Mouse (Mus musculus): ENCODE measurements around the gene Rprml. TPM values are rescaled to one million over a fixed set of nuclear protein-coding genes. Genes with fewer than 3 reads are reported as not detected.

Gene Rprml
- not detected for total RNA-seq (2023)

DNA sequence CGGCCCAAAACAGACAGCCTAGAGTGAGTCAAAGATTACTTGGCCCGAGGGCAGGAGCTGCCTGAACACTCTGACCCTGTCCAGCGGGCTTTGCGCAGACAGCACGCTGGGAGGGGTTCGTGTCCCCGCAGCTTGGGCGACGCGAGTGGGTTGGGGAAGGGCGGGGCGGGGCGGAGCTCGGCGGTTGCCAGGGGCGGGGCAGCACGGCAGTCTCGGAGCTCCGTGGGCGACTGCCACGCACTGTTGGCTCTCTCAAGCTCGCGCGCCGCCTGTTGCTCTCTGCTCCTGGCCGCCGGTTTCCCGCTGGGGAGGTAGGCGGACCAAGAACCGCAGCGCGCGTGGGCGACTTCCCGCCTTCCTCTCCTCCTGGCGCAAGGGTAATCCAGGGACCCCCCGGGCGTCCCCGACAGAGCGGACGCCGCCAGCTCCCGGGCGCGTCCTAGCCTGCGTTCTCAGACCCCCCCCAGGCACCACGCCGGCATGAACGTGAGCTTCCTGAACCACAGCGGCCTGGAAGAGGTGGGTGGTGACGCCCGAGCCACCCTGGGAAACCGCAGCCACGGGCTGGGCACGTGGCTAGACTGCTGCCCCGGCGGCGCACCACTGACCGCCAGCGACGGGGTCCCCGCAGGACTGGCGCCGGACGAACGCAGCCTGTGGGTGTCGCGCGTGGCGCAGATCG is at the start of gene Rprml:
Gene Rprml (plus strand): TSS at position 270 of the 682 bp plus-strand sequence.

GRCm38 (mm10) chr11:103621040-103621439 is 28.3 kb upstream of the Rprml start, which contains the start of gene Gm884:
Gene Gm884 (minus strand): TSS chr11:103621140.

DNA sequence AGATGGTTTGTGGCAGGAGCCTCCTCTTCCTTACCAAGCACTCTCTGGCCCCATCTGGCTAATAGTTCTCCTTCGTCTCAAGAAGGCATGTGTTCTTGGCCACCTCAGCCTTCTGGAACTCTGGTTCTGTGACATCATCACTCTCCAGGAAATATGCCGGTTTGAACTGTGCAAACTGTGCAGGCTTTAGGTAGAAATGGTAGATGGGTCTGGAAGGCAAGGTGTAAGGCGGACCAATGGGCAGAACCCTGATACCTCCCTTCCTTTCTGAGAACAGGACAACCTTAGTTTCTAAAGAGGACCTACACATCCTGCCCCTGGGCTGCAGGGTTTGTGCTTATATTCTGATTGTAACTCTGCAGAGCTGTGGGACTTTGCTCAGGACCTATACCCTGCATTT is 10.6 kb upstream of the Rprml start, which contains the start of gene Lyzl6:
Gene Lyzl6 (minus strand): TSS at position 101 of the 400 bp plus-strand sequence.

DNA sequence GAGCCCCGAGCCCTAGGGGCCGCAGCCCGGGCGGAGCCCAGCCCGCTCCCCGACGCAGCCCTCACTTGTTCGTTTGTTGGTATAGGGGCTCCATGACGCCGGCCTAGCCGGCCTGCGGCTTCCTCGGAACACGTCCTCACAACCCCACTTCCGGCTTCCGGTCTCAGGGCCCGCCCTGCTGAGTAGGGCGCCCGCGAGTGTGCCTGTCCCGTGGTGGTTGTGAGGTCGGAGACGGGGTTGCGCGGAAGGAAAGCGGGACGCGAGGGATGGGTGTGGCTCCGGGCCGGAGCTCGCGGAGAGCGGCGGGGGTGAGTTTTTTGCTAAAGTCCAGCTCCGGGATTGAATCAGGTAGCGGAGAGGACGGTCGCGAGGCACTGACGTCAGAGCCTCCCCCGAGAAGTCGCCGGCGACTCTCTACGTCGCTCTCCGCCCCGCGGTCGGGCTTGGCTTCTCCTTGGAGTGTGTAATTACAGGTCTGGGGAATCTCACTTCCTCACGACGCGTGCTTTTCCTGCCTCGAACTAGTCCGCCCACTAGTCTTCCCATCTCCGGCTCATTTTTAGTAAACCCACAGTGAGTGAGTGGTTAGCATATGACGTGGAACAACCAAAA is 48.3 kb downstream of the Rprml start, which contains the start of gene Gosr2:
Gene Gosr2 (minus strand): TSS at position 334 of the 612 bp plus-strand sequence.

Other genes starting within 250 kb of the Rprml start
- gene Plekhm1, start 236.9 kb upstream of the Rprml start, total RNA-seq (2023): 36.6 TPM
- not detected for gene Lrrc37a, start 145.0 kb upstream of the Rprml start, total RNA-seq (2023)
- gene Gm884, start 28.4 kb upstream of the Rprml start, total RNA-seq (2023): not detected
- not detected for gene Lyzl6, start 10.7 kb upstream of the Rprml start, total RNA-seq (2023)
- gene Gosr2, start 48.3 kb downstream of the Rprml start, total RNA-seq (2023): 58.9 TPM
- not detected for gene Wnt9b, start 100.3 kb downstream of the Rprml start, total RNA-seq (2023)
- gene Wnt3, start 124.6 kb downstream of the Rprml start, total RNA-seq (2023): not detected